Mouse (Mus musculus) urinary bladder, postnatal 25 days (tissue): ENCODE measurements at regions not wholly inside any gene's neighbourhood (a gene's known extent, or its start where the extent isn't known, plus 50 kb on each side); places are given as distances from the start of the nearest gene placed in this dataset.

Experiments used
- DNase-seq: peaks from one replicate; pipeline ENCODE4 v3.0.0; 2022; ENCODE audit warnings: low spot score

DNA sequence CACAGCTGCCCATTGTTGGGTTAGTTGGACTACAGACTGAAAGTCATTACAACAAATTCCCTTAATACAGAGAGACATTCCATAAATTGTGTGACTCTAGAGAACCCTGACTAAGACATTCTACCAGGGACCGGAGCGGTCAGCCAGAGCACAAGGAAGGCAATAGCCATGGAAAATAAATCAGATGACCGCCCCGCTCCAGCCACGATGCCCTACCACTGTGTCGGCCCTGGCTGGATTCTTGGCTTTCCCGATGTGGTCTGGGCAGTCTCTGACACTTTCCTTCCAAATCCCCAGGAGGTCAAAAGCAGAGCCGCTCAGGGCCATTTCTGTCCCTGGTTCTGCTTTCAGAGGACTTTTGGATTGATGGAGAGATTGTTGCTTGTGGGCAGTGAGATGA lies 57.8 kb downstream of the Lsm3 start:
- DNase-seq, result no peak

DNA sequence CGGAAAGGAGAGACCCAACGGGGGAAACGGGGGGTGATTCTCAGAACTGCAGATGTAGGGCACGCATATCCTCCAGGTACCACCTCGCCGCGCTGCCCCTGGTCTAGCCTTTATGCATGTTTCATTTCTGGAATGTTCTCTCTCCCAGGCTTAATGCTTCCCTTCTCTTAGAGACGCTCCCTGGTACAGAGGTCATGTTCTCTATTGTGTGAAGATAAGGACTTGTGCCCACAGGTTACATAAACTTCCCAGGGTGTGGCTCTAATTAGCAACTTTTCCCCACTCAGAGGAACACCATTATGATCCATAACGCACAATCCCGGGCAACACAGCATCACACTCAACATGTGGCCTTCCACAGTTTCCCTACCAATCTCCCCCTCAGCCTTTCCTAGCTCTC lies 58.7 kb downstream of the Lsm3 start:
- DNase-seq, result no peak

DNA sequence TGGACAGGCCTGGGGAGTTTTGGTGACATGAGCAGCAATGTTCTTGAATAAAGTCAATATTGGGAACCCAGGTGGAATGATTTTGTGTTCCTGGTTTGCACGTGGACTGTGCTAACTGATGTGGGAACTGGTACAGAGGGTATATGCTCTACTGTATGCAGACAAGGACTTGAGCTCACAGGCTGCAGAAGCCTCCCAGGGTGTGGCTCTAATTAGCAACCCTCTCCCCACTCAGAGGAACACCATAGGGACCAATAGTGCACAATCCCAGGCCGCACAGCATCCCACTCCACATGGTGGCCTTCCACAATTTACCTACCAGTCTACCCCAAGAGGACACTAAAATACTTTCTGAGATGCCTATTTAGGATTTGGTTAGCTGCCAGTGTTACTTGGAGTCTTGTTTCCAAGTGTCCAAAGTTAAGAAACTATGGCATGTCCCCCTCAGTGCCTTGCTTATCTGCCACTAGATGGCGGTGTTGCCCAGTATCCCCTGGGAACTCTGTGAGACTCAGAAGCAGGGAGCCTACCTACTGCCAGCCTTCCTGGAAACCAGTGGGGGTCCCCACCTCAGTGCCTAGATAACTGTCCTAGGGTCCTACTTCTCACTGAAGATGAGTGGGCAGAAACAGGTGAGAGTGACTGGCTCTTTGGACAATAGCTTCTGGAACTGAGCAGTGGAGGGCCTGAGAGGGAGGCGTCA lies 60.1 kb downstream of the Lsm3 start:
- DNase-seq, result peak; percentile 77

GRCm38 (mm10) chr6:91576906-91577305 lies 61.2 kb downstream of the Lsm3 start:
- DNase-seq, result no peak

DNA sequence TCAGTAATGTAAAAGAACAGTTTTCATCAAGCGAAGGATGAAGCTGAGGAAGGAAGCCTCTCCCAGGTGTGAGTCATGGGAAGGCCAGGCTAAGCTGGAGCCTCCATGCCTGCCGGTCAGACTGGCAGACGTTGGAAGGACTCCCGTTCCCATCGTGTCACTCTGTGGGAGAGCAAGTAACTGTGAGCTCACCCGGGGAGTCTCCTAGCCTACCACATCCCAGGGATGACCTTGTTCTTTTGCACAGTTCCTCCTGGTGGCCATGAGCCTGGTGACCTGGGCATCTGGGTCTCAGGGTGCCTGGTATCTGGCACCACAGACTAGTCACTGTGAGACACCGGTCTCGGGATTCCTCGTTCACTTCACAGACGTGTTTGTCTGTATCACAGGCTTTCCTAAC lies 63.9 kb downstream of the Lsm3 start:
- DNase-seq, result no peak

- DNase-seq, result no peak
Measured at GRCm38 (mm10) chr6:91580607-91581006, 64.9 kb downstream of the Lsm3 start.

- DNase-seq, result no peak
Measured at GRCm38 (mm10) chr6:91582338-91582737, 66.6 kb downstream of the Lsm3 start.

DNA sequence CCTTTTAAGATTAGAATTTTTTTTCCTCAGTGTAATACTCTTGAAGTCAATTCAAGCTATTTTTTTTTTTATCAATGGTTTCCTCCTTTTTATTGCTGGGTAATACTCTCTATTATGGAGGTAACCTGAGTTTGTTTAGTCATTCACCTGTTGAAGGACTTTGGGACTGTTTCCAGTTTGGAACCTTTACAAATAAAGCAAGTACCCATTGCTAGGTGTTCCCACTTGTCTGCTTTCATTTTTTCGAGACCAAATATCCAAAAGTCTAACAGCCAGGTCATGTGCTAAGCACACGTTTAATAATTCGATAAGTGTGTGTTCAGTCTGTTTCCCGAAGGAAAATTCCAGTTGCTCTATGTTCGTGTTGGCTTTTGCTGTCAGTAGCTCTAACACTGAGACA lies 67.6 kb downstream of the Lsm3 start:
- DNase-seq, result no peak

DNA sequence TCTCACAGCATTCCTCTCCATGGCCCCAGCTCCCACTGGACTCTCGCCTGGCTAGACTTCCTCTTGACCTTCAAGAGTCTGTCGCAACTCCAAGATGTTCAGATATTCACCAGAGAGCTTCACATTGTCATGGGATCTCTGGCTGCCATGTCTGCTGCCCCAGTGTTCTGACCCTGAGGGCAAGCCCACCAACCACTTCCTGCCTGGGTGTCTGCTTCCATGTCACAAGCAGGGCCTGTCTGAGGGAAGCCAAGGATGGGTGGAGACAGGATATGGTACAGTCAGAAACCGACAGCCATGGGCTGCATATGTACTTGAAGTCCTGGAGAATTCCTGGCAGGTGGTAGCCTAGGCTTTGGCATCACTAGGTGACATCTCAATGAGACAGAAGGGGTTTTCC lies 69.8 kb downstream of the Lsm3 start:
- no peak for DNase-seq

- DNase-seq, result no peak
Measured at GRCm38 (mm10) chr6:91589181-91589580, 73.5 kb downstream of the Lsm3 start.

DNA sequence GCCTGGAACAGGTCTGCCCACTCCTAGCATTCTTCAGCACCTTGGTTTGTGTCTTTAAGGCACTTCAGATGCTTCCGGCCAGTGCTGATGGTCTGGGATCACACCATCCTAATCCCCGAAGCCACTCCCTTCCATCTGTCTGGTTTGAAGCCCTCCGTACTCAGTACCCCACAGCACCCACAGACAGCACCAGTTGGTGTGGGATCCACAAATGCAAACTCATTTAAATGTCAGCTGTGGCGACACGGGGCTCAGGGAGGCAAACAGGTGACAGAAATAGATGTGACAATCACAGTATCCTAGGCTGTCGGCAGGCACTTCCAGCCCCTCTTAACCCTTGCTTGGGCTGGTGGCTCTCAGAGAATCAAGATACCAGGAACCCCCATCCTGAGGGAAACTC lies 74.7 kb downstream of the Lsm3 start:
- no peak for DNase-seq

DNA sequence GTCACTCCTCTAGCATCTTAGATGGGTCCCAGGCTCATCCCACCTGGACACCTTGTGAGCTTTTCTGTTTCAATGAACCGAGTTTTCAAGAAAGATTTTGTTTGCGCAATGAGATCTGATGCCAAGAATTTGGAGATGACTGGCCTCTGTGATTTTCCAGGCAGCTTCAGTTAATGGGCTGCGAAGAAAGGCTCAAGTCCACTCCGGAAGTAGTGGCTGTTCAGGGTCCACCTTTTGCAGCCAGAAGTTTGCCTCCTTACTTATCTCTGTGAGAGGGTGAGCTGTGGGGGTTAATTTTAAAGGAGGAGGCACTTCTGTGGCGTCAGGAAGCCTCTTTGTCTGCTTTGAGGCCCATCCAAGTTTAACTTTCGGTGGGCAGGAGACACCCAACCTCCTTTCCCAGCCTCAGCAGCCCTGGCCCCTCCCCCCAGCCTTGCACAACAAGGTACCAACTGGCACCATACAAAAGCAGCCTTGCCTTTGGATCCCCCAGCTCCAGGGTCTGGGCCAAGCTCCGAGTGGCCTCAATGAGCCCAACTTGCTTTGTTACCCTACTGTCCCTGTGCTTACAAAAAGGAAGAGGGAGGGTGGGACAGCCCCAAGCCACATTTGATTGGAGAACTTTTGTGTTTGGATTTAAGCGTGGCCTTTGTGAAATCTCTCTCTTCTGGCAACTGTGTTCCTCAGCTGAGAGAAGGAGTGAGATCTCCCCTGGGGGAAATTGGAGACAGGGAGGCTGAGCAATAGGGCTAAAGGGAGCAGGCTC lies 75.3 kb downstream of the Lsm3 start:
- DNase-seq, result no peak

DNA sequence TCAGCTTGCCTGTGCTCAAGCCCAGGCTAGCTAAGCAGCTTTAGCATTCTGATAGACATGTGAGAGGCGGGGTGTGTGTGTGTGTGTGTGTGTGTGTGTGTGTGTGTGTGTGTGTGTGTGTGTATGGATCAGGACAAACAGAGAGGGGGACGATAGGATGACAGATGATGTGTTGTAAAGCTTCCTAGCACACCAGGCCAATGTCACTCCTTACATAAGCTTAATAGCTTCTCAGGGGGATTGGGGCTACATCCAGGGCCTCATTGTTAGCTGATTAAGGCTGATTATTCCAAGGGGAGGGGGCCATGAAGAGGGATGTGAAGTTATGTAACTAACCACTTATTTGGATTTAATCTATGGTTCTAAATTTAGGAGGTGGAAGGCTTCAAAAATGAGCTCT lies 76.9 kb downstream of the Lsm3 start:
- DNase-seq, result no peak

GRCm38 (mm10) chr6:91598942-91599341 lies 83.2 kb downstream of the Lsm3 start:
- peak; percentile 86 for DNase-seq

DNA sequence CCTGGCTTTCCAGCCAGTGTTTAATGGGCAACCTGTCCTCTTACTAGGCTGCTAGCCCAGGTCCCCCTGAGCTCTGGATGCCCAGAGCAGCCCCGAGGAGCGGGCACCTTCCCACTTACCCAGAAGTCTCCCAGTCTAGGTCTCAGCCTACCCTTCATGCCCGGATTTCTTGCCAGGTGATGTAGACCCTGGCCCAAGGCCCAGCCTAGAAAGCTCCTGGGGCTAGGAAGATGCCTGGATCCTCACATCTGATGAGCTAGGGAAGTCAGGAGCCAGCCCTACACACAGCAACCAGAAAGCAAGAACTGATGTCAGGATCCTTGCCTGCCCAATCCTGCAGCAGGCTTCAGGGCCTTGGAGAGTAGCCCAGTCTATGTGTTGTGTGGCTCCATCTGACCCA lies 83.7 kb upstream of the Slc6a6 start:
- DNase-seq, result no peak

- no peak for DNase-seq
Measured at GRCm38 (mm10) chr6:91606634-91607215, 77.1 kb upstream of the Slc6a6 start.

- no peak for DNase-seq
Measured at GRCm38 (mm10) chr6:91607613-91608272, 76.1 kb upstream of the Slc6a6 start.

GRCm38 (mm10) chr6:91609671-91610070 lies 74.2 kb upstream of the Slc6a6 start:
- DNase-seq, result no peak

DNA sequence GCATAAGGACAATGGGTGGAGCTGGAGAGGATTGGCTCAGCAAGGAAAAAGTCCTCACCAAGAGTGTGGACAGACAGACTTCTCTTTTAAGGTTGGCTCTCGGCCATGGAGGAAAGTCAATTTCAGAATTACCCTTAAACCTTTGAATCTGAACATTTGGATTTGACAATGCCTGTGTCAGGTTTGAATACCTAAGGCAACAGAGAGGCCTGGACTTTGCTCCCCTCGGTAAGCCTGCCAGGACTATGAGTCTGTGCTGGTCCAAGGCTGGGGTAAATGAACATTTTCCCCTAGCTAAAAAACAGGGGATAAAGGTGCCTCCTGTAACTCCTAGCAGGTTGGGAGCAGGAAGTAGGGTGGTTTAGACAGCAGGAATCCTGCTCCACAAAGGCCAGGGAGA lies 68.8 kb upstream of the Slc6a6 start:
- DNase-seq, result no peak

DNA sequence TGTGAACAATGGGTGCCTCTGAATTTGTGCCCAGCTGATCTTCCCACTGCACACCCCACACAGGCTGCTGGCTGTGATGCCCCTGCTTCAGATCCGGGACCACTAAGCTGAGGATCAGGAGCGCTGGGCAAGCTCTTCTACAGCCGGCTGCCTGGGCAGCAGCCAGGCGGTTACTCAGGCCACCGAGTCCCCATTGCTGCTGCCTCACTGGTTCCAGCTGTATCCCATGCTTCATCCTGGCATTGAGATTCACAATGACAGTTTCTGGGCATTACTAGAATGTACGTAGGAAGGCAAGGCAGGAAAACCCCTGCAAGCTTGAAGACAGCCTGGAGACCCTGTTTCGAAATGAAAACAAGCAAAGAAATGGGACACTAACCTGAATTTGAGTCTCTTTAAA lies 67.3 kb upstream of the Slc6a6 start:
- no peak for DNase-seq

GRCm38 (mm10) chr6:91617031-91617596 lies 66.7 kb upstream of the Slc6a6 start:
- DNase-seq, result no peak

- DNase-seq, result no peak
Measured at GRCm38 (mm10) chr6:91617685-91618084, 66.2 kb upstream of the Slc6a6 start.

DNA sequence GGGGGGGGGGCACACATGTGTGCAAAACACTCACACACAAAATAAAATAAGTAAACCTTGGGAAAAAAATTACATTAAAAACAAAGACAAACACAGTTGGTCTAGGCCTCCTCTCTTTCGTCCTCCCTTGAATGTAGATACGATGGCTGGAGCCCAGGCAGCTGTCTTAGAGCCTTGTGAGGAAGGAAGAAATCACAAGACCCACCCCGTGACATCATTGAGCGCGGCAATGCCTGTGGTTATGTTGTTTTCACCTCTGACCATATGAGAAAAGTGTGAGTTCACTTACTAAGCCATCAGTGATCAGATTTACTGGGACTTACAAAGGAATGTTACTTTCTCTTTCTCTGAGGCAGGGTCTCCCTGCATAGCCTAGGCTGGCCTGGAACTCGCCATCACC lies 64.8 kb upstream of the Slc6a6 start:
- no peak for DNase-seq
